In the genomic region with DNA sequence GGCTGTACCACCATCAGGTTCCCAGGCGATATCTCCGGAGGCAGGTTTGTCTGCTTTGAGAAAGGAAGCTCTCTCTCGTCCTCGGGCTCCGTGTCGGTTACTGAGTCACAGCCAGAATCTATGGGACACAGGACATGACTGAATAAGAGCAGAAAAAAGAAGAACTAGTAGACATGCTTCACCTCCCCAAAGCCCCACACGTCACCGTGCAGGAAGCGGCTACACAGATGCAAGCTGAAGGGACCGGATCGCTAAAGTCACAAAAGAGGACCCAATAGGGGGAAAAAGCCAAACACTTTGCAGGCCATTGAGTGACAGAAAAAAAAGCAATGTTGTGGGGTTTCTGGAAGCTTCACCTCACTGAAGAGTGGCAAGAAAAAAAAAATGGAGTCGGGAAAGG, we compare ENCODE assay signal across 12 mouse cellular contexts. TPM values are rescaled to one million over a fixed set of nuclear protein-coding genes. Genes with fewer than 3 reads are reported as not detected.
DNase-seq lines count a peak whose midpoint lies in the region; ATAC-seq and TF ChIP-seq lines count a peak whose summit lies in the region.
"Had no signal": no experiment of that assay in that cellular context is flagged by ENCODE, and none has a peak within 500 bp of the region (broad histone marks: within the 10 kb centered on the region; RNA-seq: fewer than 3 reads in every experiment).

No protein-coding gene starts in this region.

- peak; percentile 82 for ATAC-seq in megakaryocyte progenitor cell, adult 5-6 weeks (replicated peaks; ENCODE audit: poor library complexity)
- no peak for ATAC-seq in midbrain, embryonic 11.5 days (ENCODE audit: low FRiP score)
- no peak for ATAC-seq in forebrain, embryonic 14.5 days

- peak overlapping the region; percentile 92 for H3K27ac ChIP-seq in bone marrow macrophage, adult 2 months (ENCODE audit: insufficient read depth, low read depth, low read length)
- no peak overlapping the region for H3K27ac ChIP-seq in midbrain, embryonic 11.5 days (ENCODE audit: low read depth, low read length)
- no peak overlapping the region for H3K27ac ChIP-seq in forebrain, embryonic 14.5 days (ENCODE audit: low read depth, low read length)
- H3K27ac ChIP-seq: neural tube, embryonic 12.5 days had no signal

- no peaks in the 10 kb centered on the region for H3K27me3 ChIP-seq in midbrain, embryonic 11.5 days (ENCODE audit: control insufficient read depth, insufficient read depth, low read length)
- H3K27me3 ChIP-seq in forebrain, embryonic 14.5 days (replicated peaks; ENCODE audit: control insufficient read depth, insufficient read depth, low read length), result no peaks in the 10 kb centered on the region
- H3K27me3 ChIP-seq: neural tube, embryonic 12.5 days had no signal

- H3K36me3 ChIP-seq in midbrain, embryonic 11.5 days (ENCODE audit: control insufficient read depth, insufficient read depth, low read length), result no peaks in the 10 kb centered on the region
- no peaks in the 10 kb centered on the region for H3K36me3 ChIP-seq in forebrain, embryonic 14.5 days (ENCODE audit: control insufficient read depth, insufficient read depth, low read length)
- H3K36me3 ChIP-seq: G1E; neural tube, embryonic 12.5 days had no signal

- peak overlapping the region; percentile 63 for H3K4me3 ChIP-seq in bone marrow macrophage, adult 2 months (ENCODE audit: insufficient read depth, low read length)
- H3K4me3 ChIP-seq in midbrain, embryonic 11.5 days (ENCODE audit: low read depth, low read length), result no peak overlapping the region
- no peak overlapping the region for H3K4me3 ChIP-seq in forebrain, embryonic 14.5 days (ENCODE audit: low read depth, low read length)
- H3K4me3 ChIP-seq: neural tube, embryonic 12.5 days had no signal

- H3K9me3 ChIP-seq in midbrain, embryonic 11.5 days (ENCODE audit: control insufficient read depth, low read length), result no peaks in the 10 kb centered on the region
- H3K9me3 ChIP-seq in forebrain, embryonic 14.5 days (replicated peaks; ENCODE audit: control insufficient read depth, low read length), result no peaks in the 10 kb centered on the region
- H3K9me3 ChIP-seq: G1E; neural tube, embryonic 12.5 days had no signal

- WGBS in midbrain, embryonic 11.5 days, result 92% methylated on average over 12 of the region's 12 CpGs
- WGBS in forebrain, embryonic 14.5 days, result 93% methylated on average over 12 of the region's 12 CpGs

- peak; percentile 34 to 64 for DNase-seq in lung, adult 18-20 months
- DNase-seq in lung, postnatal 14 days, result no peak
- peak; percentile 27 for DNase-seq in thymus, postnatal 0 days (ENCODE audit: low spot score)
- no peak for DNase-seq in right cerebral cortex, postnatal 4 days
- no peak for DNase-seq in midbrain, embryonic 11.5 days (ENCODE audit: low spot score, missing footprints)
- no peak for DNase-seq in forebrain, embryonic 14.5 days (ENCODE audit: low spot score)
- DNase-seq: cerebellum, adult 8-10 months; kidney, postnatal 4 days had no signal

- no peak for TF ChIP-seq POLR2A in bone marrow macrophage, adult 2 months (IDR thresholded peaks at IDR 0.05; ENCODE audit: borderline replicate concordance, low read depth, low read length)

- peaks cover 53% of the 10 kb centered on the region for H3K4me1 ChIP-seq in bone marrow macrophage, adult 2 months (ENCODE audit: control insufficient read depth, insufficient read depth, low read length)
- 0 out of 2 replicates have a peak, but pooled peaks cover 2% of the 10 kb centered on the region for H3K4me1 ChIP-seq in midbrain, embryonic 11.5 days (ENCODE audit: control insufficient read depth, insufficient read depth, low read length)
- no peaks in the 10 kb centered on the region for H3K4me1 ChIP-seq in forebrain, embryonic 14.5 days (ENCODE audit: control insufficient read depth, insufficient read depth, low read length)
- H3K4me1 ChIP-seq: neural tube, embryonic 12.5 days had no signal

- no peak for TF ChIP-seq CTCF in bone marrow macrophage, adult 2 months (IDR thresholded peaks at IDR 0.05; ENCODE audit: low read depth, low read length)

- H3K9ac ChIP-seq in midbrain, embryonic 11.5 days (ENCODE audit: low read length), result no peak overlapping the region
- no peak overlapping the region for H3K9ac ChIP-seq in forebrain, embryonic 14.5 days (ENCODE audit: low read length)
- H3K9ac ChIP-seq: neural tube, embryonic 12.5 days had no signal

- H3K4me2 ChIP-seq in midbrain, embryonic 11.5 days, result no peak overlapping the region
- H3K4me2 ChIP-seq in forebrain, embryonic 14.5 days (ENCODE audit: low read length), result no peak overlapping the region
- H3K4me2 ChIP-seq: neural tube, embryonic 12.5 days had no signal

RNA-seq across cellular contexts. Expression of gene Pik3ap1, which starts 52.7 kb away (rescaled TPM):
- polyA plus RNA-seq in bone marrow macrophage, adult 2 months (2012; ENCODE audit: insufficient read depth, insufficient read length, missing spikeins), result 312 and 343 TPM in 2 replicates
- total RNA-seq in megakaryocyte progenitor cell, adult 5-6 weeks (2015), result 26.5 and 30.5 TPM in 2 replicates
- 23.5 and 24.4 TPM in 2 replicates for total RNA-seq in megakaryocyte progenitor cell, adult 5-6 weeks (2017)
- 3.3 and 3.6 TPM in 2 replicates for polyA plus RNA-seq in thymus, postnatal 0 days (2015; fragmentation: Nextera tagmentation; extraction: Ambion mirVana)
- polyA plus RNA-seq in midbrain, embryonic 11.5 days (2014; fragmentation: Nextera tagmentation; extraction: Ambion mirVana), result 3.4 and 4.6 TPM in 2 replicates
- polyA plus RNA-seq in forebrain, embryonic 14.5 days (2014; fragmentation: Nextera tagmentation; extraction: Ambion mirVana), result 1.7 and 1.8 TPM in 2 replicates

Comparison
In these comparisons a context has a peak if more than half of its experiments do, and no peak if none do; other contexts are left out.
1. DNase-seq: peak in lung, adult 18-20 months (2 of 2) and thymus, postnatal 0 days (single experiment); none in lung, postnatal 14 days (single experiment), right cerebral cortex, postnatal 4 days (single experiment), midbrain, embryonic 11.5 days (single experiment) and forebrain, embryonic 14.5 days (single experiment).
2. RNA of gene Pik3ap1, which starts 52.7 kb away (polyA plus RNA-seq): 312 to 343 TPM in bone marrow macrophage, adult 2 months; 3.3 to 3.6 TPM in thymus, postnatal 0 days, 3.4 to 4.6 TPM in midbrain, embryonic 11.5 days and 1.7 to 1.8 TPM in forebrain, embryonic 14.5 days; every median in the first group is over 10 times any median in the second.